Mouse (Mus musculus) erythroid progenitor cell, adult 5-6 weeks (primary cell): ENCODE results near the gene Slc50a1. TPM values are rescaled to one million over a fixed set of nuclear protein-coding genes. Genes with fewer than 3 reads are reported as not detected.
A peak's percentile ranks its signal among the peaks of the same experiment; 100 is the strongest.

ENCODE experiments used
- ATAC-seq: replicated peaks from 2 replicates; pipeline ENCODE4 v1.8.0; 2016; ENCODE audit warnings: moderate number of reproducible peaks, mild to moderate bottlenecking, moderate TSS enrichment, inconsistent platforms; ENCODE audit not compliant: poor library complexity, low FRiP score, severe bottlenecking
- total RNA-seq, 2 experiments: library from RNA; stranded (forward) in 1 of 2; stranded (reverse) in 1 of 2; fragments of 150-400 nt in 1 of 2; fragments of 186-747, 209-891 nt in 1 of 2; gene quantifications; 2 replicates each; pipeline versions ENCODE4 v1.2.3 to v1.2.4; 2015 to 2017; ENCODE audit warnings: low replicate concordance in 2 of 2

The Slc50a1 gene
- total RNA-seq, 2 experiments from 2014 or later, result 9.7 to 35.6 TPM

GRCm38 (mm10) chr3:89276061-89276460, 5.7 kb upstream of the Slc50a1 start:
- no peak for ATAC-seq

GRCm38 (mm10) chr3:89271760-89272159, 1.4 kb upstream of the Slc50a1 start:
- ATAC-seq, result no peak

GRCm38 (mm10) chr3:89270891-89271290, 521 bp upstream of the Slc50a1 start:
- ATAC-seq, result no peak

- no peak for ATAC-seq
Observed at GRCm38 (mm10) chr3:89268916-89269315, 1.5 kb downstream of the Slc50a1 start.

- peak; percentile 90 for ATAC-seq
Observed at GRCm38 (mm10) chr3:89266439-89266893, 3.9 kb downstream of the Slc50a1 start.

GRCm38 (mm10) chr3:89262417-89262816, 8.0 kb downstream of the Slc50a1 start:
- no peak for ATAC-seq

GRCm38 (mm10) chr3:89260211-89260610, 10.2 kb downstream of the Slc50a1 start:
- no peak for ATAC-seq

GRCm38 (mm10) chr3:89259076-89259475, 11.3 kb downstream of the Slc50a1 start, which contains the start of gene Dpm3:
Gene Dpm3, plus strand, starts transcription at chr3:89259358.
- ATAC-seq, result no peak

GRCm38 (mm10) chr3:89256177-89256576, 14.2 kb downstream of the Slc50a1 start:
- ATAC-seq, result no peak

GRCm38 (mm10) chr3:89254994-89255393, 15.4 kb downstream of the Slc50a1 start:
- ATAC-seq, result no peak

GRCm38 (mm10) chr3:89251365-89251895, 18.9 kb downstream of the Slc50a1 start:
- no peak for ATAC-seq

- ATAC-seq, result 0 out of 2 replicates have a peak, but pooled peaks have one; percentile 16
Observed at GRCm38 (mm10) chr3:89250435-89251040, 19.8 kb downstream of the Slc50a1 start.

- ATAC-seq, result no peak
Observed at GRCm38 (mm10) chr3:89247466-89247865, 22.9 kb downstream of the Slc50a1 start.

- peak; percentile 87 for ATAC-seq
Observed at GRCm38 (mm10) chr3:89246261-89247100, 23.9 kb downstream of the Slc50a1 start, which contains the start of gene Trim46. Gene Trim46, minus strand, starts transcription at chr3:89246309.

GRCm38 (mm10) chr3:89245688-89246171, 24.6 kb downstream of the Slc50a1 start, which contains the start of gene Krtcap2:
Gene Krtcap2, plus strand, starts transcription at chr3:89245966.
- no peak for ATAC-seq

- ATAC-seq, result no peak
Observed at GRCm38 (mm10) chr3:89244982-89245687, 25.2 kb downstream of the Slc50a1 start.

- no peak for ATAC-seq
Observed at GRCm38 (mm10) chr3:89244158-89244981, 26.0 kb downstream of the Slc50a1 start.

- ATAC-seq, result no peak
Observed at GRCm38 (mm10) chr3:89243609-89244008, 26.8 kb downstream of the Slc50a1 start.

GRCm38 (mm10) chr3:89242331-89242895, 28.0 kb downstream of the Slc50a1 start:
- no peak for ATAC-seq
